Mouse (Mus musculus) midbrain, embryonic 16.5 days (tissue): ENCODE results near the gene Cdc42ep1. TPM values are rescaled to one million over a fixed set of nuclear protein-coding genes. Genes with fewer than 3 reads are reported as not detected.

Experiments
- ATAC-seq: fragments of 200-750 bp; cut with Nextera tagmentation; 2 replicates; pipeline ENCODE4 v1.8.0; 2017; ENCODE audit warnings: moderate TSS enrichment
- H3K27ac ChIP-seq: fragments of 300-500 bp; sonication (generic); 2 replicates; pipeline ENCODE4 v1.5.1; 2014; ENCODE audit warnings: mild to moderate bottlenecking, low read length, mixed read lengths
- H3K27me3 ChIP-seq: fragments of 300-500 bp; sonication (generic); 2 replicates; pipeline ENCODE4 v1.6.1; 2014; ENCODE audit warnings: low read depth, low read length, mixed read lengths; ENCODE audit not compliant: control insufficient read depth, insufficient read depth
- H3K36me3 ChIP-seq: fragments of 300-500 bp; sonication (generic); 2 replicates; pipeline ENCODE4 v1.6.1; 2014; ENCODE audit warnings: mild to moderate bottlenecking, low read length, moderate library complexity, mixed read lengths; ENCODE audit not compliant: control insufficient read depth, insufficient read depth
- H3K4me1 ChIP-seq: fragments of 300-500 bp; sonication (generic); 2 replicates; pipeline ENCODE4 v1.6.1; 2014; ENCODE audit warnings: mild to moderate bottlenecking, low read length, mixed read lengths; ENCODE audit not compliant: control insufficient read depth, insufficient read depth
- H3K4me2 ChIP-seq: fragments of 300-500 bp; sonication (generic); 2 replicates; pipeline ENCODE4 v1.6.1; 2014; ENCODE audit warnings: mild to moderate bottlenecking, low read length, mixed read lengths
- H3K4me3 ChIP-seq: fragments of 300-500 bp; sonication (generic); 2 replicates; pipeline ENCODE4 v1.5.1; 2014; ENCODE audit warnings: low read depth, mild to moderate bottlenecking, low read length, moderate library complexity, mixed read lengths
- H3K9ac ChIP-seq: fragments of 300-500 bp; sonication (generic); 2 replicates; pipeline ENCODE4 v1.6.1; 2014; ENCODE audit warnings: low read depth, low read length, mixed read lengths
- H3K9me3 ChIP-seq: fragments of 300-500 bp; sonication (generic); replicated peaks from 2 replicates; pipeline ENCODE4 v1.6.1; 2014; ENCODE audit warnings: mild to moderate bottlenecking, low read length, mixed read lengths; ENCODE audit not compliant: control insufficient read depth, poor library complexity, severe bottlenecking
- WGBS: fragments of 180-500 bp; shearing (Covaris S2); extraction: QIAGEN DNeasy Blood & Tissue Kit; methylation state at CpG from one replicate; pipeline ENCODE4 v1.1.7; 2014; 5-methylcytosine and 5-hydroxymethylcytosine counted together
- polyA plus RNA-seq: library from polyadenylated mRNA; unstranded; fragments of >200 nt; fragmentation: Nextera tagmentation; extraction: Ambion mirVana; gene quantifications from 2 replicates; pipeline ENCODE4 v1.2.1, GENCODE M21; 2015

Gene Cdc42ep1
- polyA plus RNA-seq, 1 experiment from 2014 or later = 13.6 TPM

DNA sequence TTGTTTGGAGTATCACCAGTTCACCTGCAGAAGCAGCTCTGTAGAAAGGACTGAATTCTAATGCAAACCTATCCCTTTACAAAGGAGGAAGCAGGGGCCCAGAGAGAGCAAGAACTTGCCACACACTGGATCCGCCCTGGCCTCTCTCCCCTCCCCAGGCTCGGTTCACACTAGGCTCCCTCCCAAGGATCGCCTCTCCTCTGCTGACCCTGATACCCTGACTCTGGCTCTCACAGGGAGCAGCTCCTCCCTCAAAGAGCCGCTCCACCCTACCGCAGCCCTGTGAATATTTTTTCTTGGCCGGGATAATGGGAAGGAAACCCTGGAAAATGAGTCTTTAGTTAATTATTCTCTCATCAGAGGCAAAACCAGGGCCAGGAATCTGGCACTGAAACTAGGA lies 38.1 kb upstream of the Cdc42ep1 start:
- Histone ChIP-seq H3K27ac (no peak overlapping the region), H3K27me3 (peaks cover 31% of the 10 kb centered on the region), H3K36me3 (no peaks in the 10 kb centered on the region), H3K9me3 (no peaks in the 10 kb centered on the region), H3K9ac (no peak overlapping the region), H3K4me3 (no peak overlapping the region), H3K4me2 (no peak overlapping the region), H3K4me1 (peaks cover 13% of the 10 kb centered on the region)
- no peak for ATAC-seq
- WGBS = 15% methylated on average over 6 of the region's 6 CpGs

DNA sequence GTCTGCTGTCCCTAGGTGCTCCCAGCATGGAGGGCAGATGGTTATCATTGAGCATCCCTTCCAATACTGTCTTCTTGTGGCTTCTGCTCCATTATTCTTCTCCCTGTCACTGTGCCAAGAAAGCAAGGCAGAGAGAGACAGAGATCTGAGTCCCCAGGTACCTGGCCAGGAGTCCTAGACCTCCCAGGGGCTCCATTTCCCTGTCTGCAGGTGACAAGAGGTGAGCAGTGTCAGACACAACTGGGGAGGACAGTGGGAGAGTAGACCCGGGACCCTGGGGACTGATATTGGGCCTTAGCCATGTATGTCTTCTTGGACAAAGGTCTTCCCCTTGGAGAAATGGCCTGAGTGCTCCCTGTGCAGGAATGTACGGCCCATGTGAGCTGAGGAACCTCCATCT lies 37.1 kb upstream of the Cdc42ep1 start:
- Histone ChIP-seq H3K9ac (no peak overlapping the region), H3K4me1 (peaks cover 13% of the 10 kb centered on the region), H3K4me2 (no peak overlapping the region), H3K9me3 (no peaks in the 10 kb centered on the region), H3K27ac (no peak overlapping the region), H3K4me3 (no peak overlapping the region), H3K36me3 (no peaks in the 10 kb centered on the region), H3K27me3 (peaks cover 31% of the 10 kb centered on the region)
- 89% methylated on average over 2 of the region's 2 CpGs for WGBS
- ATAC-seq = no peak

- Histone ChIP-seq H3K9ac (no peak overlapping the region), H3K4me3 (no peak overlapping the region), H3K4me2 (no peak overlapping the region), H3K27me3 (peaks cover 21% of the 10 kb centered on the region), H3K36me3 (no peaks in the 10 kb centered on the region), H3K4me1 (peaks cover 13% of the 10 kb centered on the region), H3K9me3 (no peaks in the 10 kb centered on the region), H3K27ac (no peak overlapping the region)
- 60% methylated on average over 2 of the region's 2 CpGs for WGBS
- ATAC-seq = no peak
These were observed 35.8 kb upstream of the Cdc42ep1 start for GRCm38 (mm10) chr15:78806614-78807013.

DNA sequence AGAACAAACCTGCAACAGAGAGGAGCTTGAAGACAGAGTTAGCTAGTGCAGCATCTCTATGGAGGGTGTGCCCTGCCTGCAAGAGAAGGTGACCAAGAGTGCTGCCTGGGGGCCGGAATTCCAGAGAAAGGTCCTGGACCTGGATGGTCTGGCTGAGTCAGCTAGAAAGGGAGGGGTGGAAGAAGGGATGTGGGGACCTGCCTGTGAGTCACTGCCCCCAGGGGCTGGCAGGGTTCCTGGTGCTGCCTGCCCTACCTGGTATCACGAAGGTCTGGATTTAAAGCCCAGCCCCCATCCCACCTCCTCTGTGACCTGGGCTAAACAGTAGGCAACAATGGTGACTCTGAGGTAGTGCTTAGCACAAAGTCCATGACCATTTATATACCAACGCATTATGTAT lies 35.3 kb upstream of the Cdc42ep1 start:
- Histone ChIP-seq H3K4me3 (no peak overlapping the region), H3K9ac (no peak overlapping the region), H3K27ac (no peak overlapping the region), H3K27me3 (peaks cover 15% of the 10 kb centered on the region), H3K36me3 (no peaks in the 10 kb centered on the region), H3K4me1 (peaks cover 9% of the 10 kb centered on the region), H3K4me2 (no peak overlapping the region), H3K9me3 (no peaks in the 10 kb centered on the region)
- WGBS = 71% methylated on average over 3 of the region's 3 CpGs
- no peak for ATAC-seq

- H3K36me3 ChIP-seq = no peaks in the 10 kb centered on the region
- H3K4me3 ChIP-seq = no peak overlapping the region
- WGBS = 83% methylated on average over 2 of the region's 2 CpGs
- H3K4me1 ChIP-seq = no peaks in the 10 kb centered on the region
- peaks cover 6% of the 10 kb centered on the region; the same call in 1 of the 2 replicates for H3K27me3 ChIP-seq
- no peak for ATAC-seq
- no peak overlapping the region for H3K9ac ChIP-seq
- no peak overlapping the region for H3K27ac ChIP-seq
- no peak overlapping the region for H3K4me2 ChIP-seq
- H3K9me3 ChIP-seq = no peaks in the 10 kb centered on the region
These were observed 33.4 kb upstream of the Cdc42ep1 start for GRCm38 (mm10) chr15:78808980-78809379.

GRCm38 (mm10) chr15:78809739-78810138 lies 32.7 kb upstream of the Cdc42ep1 start:
- H3K9me3 ChIP-seq = no peaks in the 10 kb centered on the region
- no peaks in the 10 kb centered on the region for H3K4me1 ChIP-seq
- peaks cover 6% of the 10 kb centered on the region; the same call in 1 of the 2 replicates for H3K27me3 ChIP-seq
- 71% methylated on average over 9 of the region's 9 CpGs for WGBS
- H3K4me3 ChIP-seq = no peak overlapping the region
- H3K9ac ChIP-seq = no peak overlapping the region
- H3K27ac ChIP-seq = no peak overlapping the region
- no peaks in the 10 kb centered on the region for H3K36me3 ChIP-seq
- no peak for ATAC-seq
- no peak overlapping the region for H3K4me2 ChIP-seq

DNA sequence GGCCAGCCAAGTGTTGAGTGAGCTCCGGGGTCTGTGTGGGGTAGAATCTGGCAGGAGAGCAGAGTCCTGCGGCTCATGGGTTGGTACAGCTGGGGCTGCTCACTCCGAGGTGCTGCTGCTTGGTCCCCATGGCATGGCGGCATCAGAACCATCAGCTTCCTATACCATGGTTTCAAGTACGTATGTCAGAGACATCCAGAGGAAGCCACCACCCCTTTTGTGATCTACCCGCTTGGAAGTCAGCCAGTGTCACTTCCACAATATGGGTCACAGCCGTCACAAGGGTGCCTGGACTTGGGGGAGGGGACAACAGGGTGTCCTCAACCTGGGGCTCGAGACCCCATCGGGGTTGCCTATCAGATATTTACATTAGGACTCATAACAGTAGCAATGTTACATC lies 32.3 kb upstream of the Cdc42ep1 start:
- no peak for ATAC-seq

GRCm38 (mm10) chr15:78813603-78814002 lies 28.8 kb upstream of the Cdc42ep1 start:
- no peak overlapping the region for H3K4me3 ChIP-seq
- no peaks in the 10 kb centered on the region for H3K9me3 ChIP-seq
- H3K9ac ChIP-seq = no peak overlapping the region
- no peaks in the 10 kb centered on the region for H3K36me3 ChIP-seq
- H3K27ac ChIP-seq = no peak overlapping the region
- no peak overlapping the region for H3K4me2 ChIP-seq
- H3K4me1 ChIP-seq = no peaks in the 10 kb centered on the region
- WGBS = 93% methylated on average over 4 of the region's 4 CpGs
- H3K27me3 ChIP-seq = no peaks in the 10 kb centered on the region
- ATAC-seq = no peak

More for the DNA sequence above, 32.3 kb upstream of the Cdc42ep1 start:
- WGBS = 79% methylated on average over 9 of the region's 9 CpGs
- Histone ChIP-seq H3K9ac (no peak overlapping the region), H3K4me2 (no peak overlapping the region), H3K27me3 (peaks cover 4% of the 10 kb centered on the region; the same call in 1 of the 2 replicates), H3K4me1 (no peaks in the 10 kb centered on the region), H3K27ac (no peak overlapping the region), H3K9me3 (no peaks in the 10 kb centered on the region), H3K36me3 (no peaks in the 10 kb centered on the region), H3K4me3 (no peak overlapping the region)

- no peak overlapping the region for H3K4me3 ChIP-seq
- H3K9ac ChIP-seq = no peak overlapping the region
- no peak for ATAC-seq
- no peaks in the 10 kb centered on the region for H3K27me3 ChIP-seq
- H3K27ac ChIP-seq = no peak overlapping the region
- no peaks in the 10 kb centered on the region for H3K4me1 ChIP-seq
- H3K4me2 ChIP-seq = no peak overlapping the region
- H3K36me3 ChIP-seq = no peaks in the 10 kb centered on the region
- WGBS = 66% methylated on average over 11 of the region's 11 CpGs
- no peaks in the 10 kb centered on the region for H3K9me3 ChIP-seq
These were observed 26.9 kb upstream of the Cdc42ep1 start for GRCm38 (mm10) chr15:78815314-78816073.
